Comparison of ENCODE assay signal across 17 mouse cellular contexts in genomic region chr5:120114361-120114760, GRCm38 (mm10).
"Had no signal": no experiment of that assay in that cellular context is flagged by ENCODE, and none has a peak within 500 bp of the region (broad histone marks: within the 10 kb centered on the region; RNA-seq: fewer than 3 reads in every experiment).

No protein-coding gene starts in this region.

- H3K4me2 ChIP-seq: lung, embryonic 14.5 days; midbrain, embryonic 12.5 days; neural tube, embryonic 13.5 days; neural tube, embryonic 15.5 days; stomach, embryonic 15.5 days had no signal

- H3K9me3 ChIP-seq: midbrain, embryonic 12.5 days; neural tube, embryonic 13.5 days; neural tube, embryonic 15.5 days; stomach, embryonic 15.5 days had no signal

- DNase-seq: lung, adult 18-20 months; lung, embryonic 14.5 days; lung, postnatal 10 days; lung, postnatal 4 days; midbrain, embryonic 14.5 days; retina, postnatal 1 day; right cerebral cortex, adult 18-20 months; thymus, adult 2 months; thymus, postnatal 25 days; thymus, postnatal 4 days had no signal

- ATAC-seq: midbrain, embryonic 16.5 days had no signal

- H3K27ac ChIP-seq: midbrain, embryonic 12.5 days; neural tube, embryonic 13.5 days; neural tube, embryonic 15.5 days; stomach, embryonic 15.5 days; stomach, postnatal 0 days had no signal

- H3K9ac ChIP-seq: lung, embryonic 14.5 days; midbrain, embryonic 12.5 days; neural tube, embryonic 13.5 days; neural tube, embryonic 15.5 days; stomach, embryonic 15.5 days had no signal

- H3K27me3 ChIP-seq: neural tube, embryonic 15.5 days; stomach, embryonic 15.5 days had no signal

- H3K4me3 ChIP-seq: midbrain, embryonic 12.5 days; myocyte; neural tube, embryonic 13.5 days; neural tube, embryonic 15.5 days; stomach, embryonic 15.5 days had no signal
